25 mouse cellular contexts compared by ENCODE assay signal in the genomic region with DNA sequence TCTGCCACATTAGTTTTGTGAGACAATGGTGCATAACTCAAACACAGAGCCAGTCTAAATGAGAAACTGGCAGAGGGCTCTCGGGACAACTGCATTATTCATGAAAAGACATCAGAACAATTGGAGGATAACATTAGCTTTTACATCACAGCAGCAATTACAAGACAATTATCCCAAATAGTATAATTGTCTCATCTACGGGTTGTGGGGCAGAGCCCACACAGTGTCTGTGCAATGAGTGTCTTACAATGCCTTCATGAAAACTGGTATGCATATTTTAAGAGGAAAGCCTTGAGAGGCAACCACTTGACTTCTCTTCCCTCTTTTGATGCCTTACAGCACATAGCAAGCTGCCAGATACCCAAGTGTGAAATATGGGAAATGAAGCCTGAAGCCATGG. TPM values are rescaled to one million over a fixed set of nuclear protein-coding genes. Genes with fewer than 3 reads are reported as not detected.
"Had no signal": no experiment of that assay in that cellular context is flagged by ENCODE, and none has a peak within 500 bp of the region (broad histone marks: within the 10 kb centered on the region; RNA-seq: fewer than 3 reads in every experiment).

No protein-coding gene starts in this region.

- ATAC-seq: liver, embryonic 12.5 days had no signal

- H3K36me3 ChIP-seq: limb, embryonic 15.5 days; liver, embryonic 12.5 days; midbrain, embryonic 10.5 days; neural tube, embryonic 13.5 days; stomach, embryonic 15.5 days had no signal

- H3K4me2 ChIP-seq: limb, embryonic 15.5 days; liver, embryonic 12.5 days; lung, embryonic 14.5 days; neural tube, embryonic 13.5 days; stomach, embryonic 15.5 days had no signal

- H3K9ac ChIP-seq: limb, embryonic 15.5 days; liver, embryonic 12.5 days; lung, embryonic 14.5 days; neural tube, embryonic 13.5 days; stomach, embryonic 15.5 days had no signal

- H3K4me1 ChIP-seq: limb, embryonic 15.5 days; liver, embryonic 12.5 days; midbrain, embryonic 10.5 days; stomach, embryonic 15.5 days had no signal

- H3K9me3 ChIP-seq: limb, embryonic 15.5 days; liver, embryonic 12.5 days; midbrain, embryonic 10.5 days; neural tube, embryonic 13.5 days; stomach, embryonic 15.5 days had no signal

- DNase-seq: kidney, postnatal 36 days; layer of hippocampus, adult 9-11 months; layer of hippocampus, postnatal 36 days; lung, embryonic 14.5 days; lung, postnatal 10 days; lung, postnatal 4 days; midbrain, embryonic 14.5 days; right cerebral cortex, postnatal 4 days; spleen, adult 18-20 months; thymus, postnatal 36 days had no signal

- H3K4me3 ChIP-seq: limb, embryonic 15.5 days; liver, embryonic 12.5 days; midbrain, embryonic 10.5 days; myocyte; neural tube, embryonic 13.5 days; stomach, embryonic 15.5 days had no signal

- H3K27ac ChIP-seq: kidney, postnatal 0 days; limb, embryonic 15.5 days; liver, embryonic 12.5 days; midbrain, embryonic 10.5 days; neural tube, embryonic 13.5 days; stomach, embryonic 15.5 days had no signal

- H3K27me3 ChIP-seq: limb, embryonic 15.5 days; liver, embryonic 12.5 days; neural tube, embryonic 13.5 days; stomach, embryonic 15.5 days had no signal

RNA-seq across cellular contexts. Expression of a gene that starts 23.8 kb away (rescaled TPM):
- total RNA-seq: layer of hippocampus, adult 18-20 months; layer of hippocampus, postnatal 36 days; left cerebral cortex, adult 8-10 months; left cerebral cortex, postnatal 25 days; megakaryocyte, adult 5-6 weeks had no signal
- polyA plus RNA-seq: kidney, postnatal 0 days; limb, embryonic 11.5 days; limb, embryonic 15.5 days; liver, embryonic 12.5 days; liver, embryonic 16.5 days; lung, embryonic 14.5 days; midbrain, embryonic 10.5 days; midbrain, embryonic 14.5 days; myocyte; neural tube, embryonic 13.5 days; stomach, embryonic 15.5 days; testis, adult 2 months; thymus, postnatal 0 days had no signal
